In the genomic region with DNA sequence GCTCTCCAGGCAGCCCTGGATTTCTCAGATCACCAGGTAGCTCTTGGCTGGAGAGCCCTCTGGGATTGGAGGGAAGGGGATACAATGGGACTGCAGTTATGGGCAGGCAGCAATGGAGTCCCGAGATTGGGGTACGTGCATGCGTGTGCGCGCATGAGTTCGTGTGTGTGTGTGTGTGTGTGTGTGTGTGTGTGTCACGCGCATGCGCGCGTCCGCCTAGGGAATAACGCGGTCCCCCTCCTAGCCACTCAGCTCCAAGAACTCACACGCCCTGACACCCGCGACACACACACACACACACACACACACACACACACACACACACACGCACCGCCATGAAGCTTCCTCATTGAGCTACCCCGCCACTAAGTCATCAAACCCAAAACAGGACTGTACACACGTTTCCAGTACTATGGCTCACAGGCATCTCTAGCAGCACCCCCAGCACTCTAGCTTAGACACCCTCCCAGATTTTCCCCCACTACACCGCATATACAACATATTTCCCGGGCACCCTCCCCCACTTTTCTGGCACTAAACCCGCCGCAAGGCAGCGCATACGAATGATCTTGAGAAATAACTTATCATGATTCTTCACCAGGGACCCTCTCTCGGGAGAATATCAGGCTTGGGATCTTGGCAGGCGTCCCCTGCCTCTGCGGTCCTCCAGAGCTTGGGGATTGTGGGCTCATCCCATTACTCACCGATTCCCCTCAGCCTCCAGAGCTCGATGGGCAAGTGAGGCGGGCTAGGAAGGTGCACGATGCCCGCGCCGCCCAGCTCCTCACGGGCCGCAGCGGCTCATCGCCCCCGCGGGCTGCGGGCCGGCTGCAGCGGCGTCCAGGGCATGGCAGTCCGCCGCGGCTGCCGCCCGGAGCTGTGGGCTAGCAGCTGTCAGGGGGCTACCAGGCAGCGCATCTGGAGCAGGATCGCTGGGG, we compare ENCODE assay signal across 8 mouse cellular contexts. TPM values are rescaled to one million over a fixed set of nuclear protein-coding genes. Genes with fewer than 3 reads are reported as not detected.
DNase-seq lines count a peak whose midpoint lies in the region; ATAC-seq lines count a peak whose summit lies in the region.

No protein-coding gene starts in this region.

- H3K36me3 ChIP-seq in intestine, embryonic 14.5 days (ENCODE audit: control insufficient read depth, insufficient read depth, low read length): no peaks in the 10 kb centered on the region

- no peaks in the 10 kb centered on the region for H3K9me3 ChIP-seq in intestine, embryonic 14.5 days (ENCODE audit: control insufficient read depth, low read length)

- peak; percentile 81 for DNase-seq in heart, adult 11 months
- no peak for DNase-seq in heart, adult 8-10 months (ENCODE audit: low spot score)
- DNase-seq in cerebellum, adult 8-10 months: peak; percentile 79
- DNase-seq in forelimb bud, embryonic 11.5 days (ENCODE audit: low read depth, low spot score): peak; percentile 68
- DNase-seq in intestine, embryonic 14.5 days (ENCODE audit: low spot score): peak; percentile 64
- peak; percentile 9 for DNase-seq in liver
- peak; percentile 43 for DNase-seq in retina, adult 2 months (ENCODE audit: low read depth, low spot score)
- no peak for DNase-seq in spleen, adult 18-20 months

- peak overlapping the region; percentile 77 for H3K4me2 ChIP-seq in intestine, embryonic 14.5 days (ENCODE audit: low read length)

- peak; percentile 73 for ATAC-seq in intestine, embryonic 14.5 days (replicated peaks; ENCODE audit: low FRiP score, low TSS enrichment, low read depth)

- H3K27ac ChIP-seq in intestine, embryonic 14.5 days (ENCODE audit: low read depth): no peak overlapping the region

- H3K4me1 ChIP-seq in intestine, embryonic 14.5 days (replicated peaks; ENCODE audit: control insufficient read depth, insufficient read depth, low read length): no peaks in the 10 kb centered on the region

- peaks cover 12% of the 10 kb centered on the region; the same call in 1 of the 2 replicates for H3K27me3 ChIP-seq in intestine, embryonic 14.5 days (replicated peaks; ENCODE audit: control insufficient read depth, insufficient read depth, low read length)

- peak overlapping the region; percentile 42 for H3K9ac ChIP-seq in intestine, embryonic 14.5 days (ENCODE audit: low read length)

- H3K4me3 ChIP-seq in intestine, embryonic 14.5 days (ENCODE audit: low read depth, low read length): peak overlapping the region; percentile 52

- WGBS in intestine, embryonic 14.5 days: 3% methylated on average over 52 of the region's 54 CpGs

RNA-seq across cellular contexts. Expression of gene Slc8a3, which starts 0.8 kb away (rescaled TPM):
- under 1 TPM; 0.16 to 0.20 (median 0.16) TPM for total RNA-seq in heart, adult 8-10 months (2022)
- 0.55 and 0.85 TPM in 2 replicates for polyA plus RNA-seq in intestine, embryonic 14.5 days (2014; fragmentation: Nextera tagmentation; extraction: Ambion mirVana)

RNA-seq across cellular contexts. Expression of gene Gm4787, which starts 47.1 kb away (rescaled TPM):
- total RNA-seq in heart, adult 8-10 months (2022): under 1 TPM; 0.50 to 0.89 (median 0.61) TPM
- polyA plus RNA-seq in intestine, embryonic 14.5 days (2014; fragmentation: Nextera tagmentation; extraction: Ambion mirVana): 0.34 and 0.56 TPM in 2 replicates

Comparison
In these comparisons a context has a peak if more than half of its experiments do, and no peak if none do; other contexts are left out.
1. DNase-seq: peak in heart, adult 11 months (single experiment), cerebellum, adult 8-10 months (single experiment), forelimb bud, embryonic 11.5 days (single experiment), intestine, embryonic 14.5 days (single experiment), liver (single experiment) and retina, adult 2 months (single experiment); none in heart, adult 8-10 months (single experiment) and spleen, adult 18-20 months (0 of 2).